Mouse (Mus musculus) ES-Bruce4 (cell line): ENCODE measurements at regions not wholly inside any gene's neighbourhood (a gene's known extent, or its start where the extent isn't known, plus 50 kb on each side); places are given as distances from the start of the nearest gene placed in this dataset.

Source experiments
- CTCF ChIP-seq: IDR thresholded peaks from one replicate; pipeline ENCODE4 v1.8.1; 2011; ENCODE audit warnings: low read depth, low read length
- POLR2A ChIP-seq: IDR thresholded peaks from one replicate; pipeline ENCODE4 v1.8.1; 2011; ENCODE audit warnings: low read length; ENCODE audit not compliant: insufficient read depth

DNA sequence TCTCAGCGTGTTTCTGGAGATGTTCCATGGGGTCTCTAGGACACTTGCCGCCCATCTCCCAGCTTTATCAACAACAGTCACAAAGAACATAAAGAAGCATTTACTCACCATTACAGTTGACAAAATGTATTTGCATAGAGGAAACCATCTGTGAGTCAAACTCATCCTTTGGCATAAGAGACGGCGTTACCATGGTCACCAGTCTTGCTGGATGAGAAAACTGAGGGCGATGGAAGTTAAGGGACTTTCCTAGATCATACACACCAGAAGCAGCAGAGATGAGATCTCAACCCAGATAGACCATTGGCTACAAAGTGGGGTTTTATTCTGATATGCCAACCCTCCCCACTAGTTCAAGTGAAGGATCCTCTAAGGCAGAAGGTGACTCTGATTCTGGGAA lies 274.3 kb upstream of the Gm4791 start:
- no peak for TF ChIP-seq POLR2A
- TF ChIP-seq CTCF: no peak
